Mouse (Mus musculus) lung, embryonic 16.5 days (tissue): ENCODE results near the gene Urb2. TPM values are rescaled to one million over a fixed set of nuclear protein-coding genes. Genes with fewer than 3 reads are reported as not detected.

Experiments used
- ATAC-seq: fragments of 200-750 bp; cut with Nextera tagmentation; 2 replicates; pipeline ENCODE4 v1.8.0; 2017; ENCODE audit warnings: low read depth, mild to moderate bottlenecking, moderate library complexity
- H3K27ac ChIP-seq: fragments of 300-500 bp; sonication (generic); 2 replicates; pipeline ENCODE4 v1.5.1; 2014; ENCODE audit warnings: mild to moderate bottlenecking, control low read depth, low read length
- H3K27me3 ChIP-seq: fragments of 300-500 bp; sonication (generic); 2 replicates; pipeline ENCODE4 v1.6.1; 2014; ENCODE audit warnings: low read depth, low read length, mixed read lengths; ENCODE audit not compliant: control insufficient read depth, insufficient read depth
- H3K36me3 ChIP-seq: fragments of 300-500 bp; sonication (generic); 2 replicates; pipeline ENCODE4 v1.6.1; 2014; ENCODE audit warnings: low read length; ENCODE audit not compliant: control insufficient read depth, insufficient read depth
- H3K4me1 ChIP-seq: fragments of 300-500 bp; sonication (generic); replicated peaks from 2 replicates; pipeline ENCODE4 v1.6.1; 2014; ENCODE audit warnings: low read length, mixed read lengths; ENCODE audit not compliant: control insufficient read depth, insufficient read depth
- H3K4me2 ChIP-seq: fragments of 300-500 bp; sonication (generic); 2 replicates; pipeline ENCODE4 v1.6.1; 2014; ENCODE audit warnings: low read depth, low read length, control low read depth
- H3K4me3 ChIP-seq: fragments of 300-500 bp; sonication (generic); 2 replicates; pipeline ENCODE4 v1.5.1; 2014; ENCODE audit warnings: mild to moderate bottlenecking, low read length, control low read depth
- H3K9ac ChIP-seq: fragments of 300-500 bp; sonication (generic); 2 replicates; pipeline ENCODE4 v1.6.1; 2014; ENCODE audit warnings: low read length, control low read depth
- H3K9me3 ChIP-seq: fragments of 300-500 bp; sonication (generic); 2 replicates; pipeline ENCODE4 v1.6.1; 2016; ENCODE audit warnings: low read length; ENCODE audit not compliant: control insufficient read depth
- WGBS: fragments of 180-500 bp; shearing (Covaris S2); extraction: QIAGEN DNeasy Blood & Tissue Kit; methylation state at CpG from one replicate; pipeline ENCODE4 v1.1.7; 2014; 5-methylcytosine and 5-hydroxymethylcytosine counted together
- polyA plus RNA-seq: library from polyadenylated mRNA; unstranded; fragments of >200 nt; fragmentation: Nextera tagmentation; extraction: Ambion mirVana; gene quantifications from 2 replicates; pipeline ENCODE4 v1.2.1, GENCODE M21; 2015

Gene Urb2
- 4.0 and 4.6 TPM in 2 replicates for polyA plus RNA-seq

DNA sequence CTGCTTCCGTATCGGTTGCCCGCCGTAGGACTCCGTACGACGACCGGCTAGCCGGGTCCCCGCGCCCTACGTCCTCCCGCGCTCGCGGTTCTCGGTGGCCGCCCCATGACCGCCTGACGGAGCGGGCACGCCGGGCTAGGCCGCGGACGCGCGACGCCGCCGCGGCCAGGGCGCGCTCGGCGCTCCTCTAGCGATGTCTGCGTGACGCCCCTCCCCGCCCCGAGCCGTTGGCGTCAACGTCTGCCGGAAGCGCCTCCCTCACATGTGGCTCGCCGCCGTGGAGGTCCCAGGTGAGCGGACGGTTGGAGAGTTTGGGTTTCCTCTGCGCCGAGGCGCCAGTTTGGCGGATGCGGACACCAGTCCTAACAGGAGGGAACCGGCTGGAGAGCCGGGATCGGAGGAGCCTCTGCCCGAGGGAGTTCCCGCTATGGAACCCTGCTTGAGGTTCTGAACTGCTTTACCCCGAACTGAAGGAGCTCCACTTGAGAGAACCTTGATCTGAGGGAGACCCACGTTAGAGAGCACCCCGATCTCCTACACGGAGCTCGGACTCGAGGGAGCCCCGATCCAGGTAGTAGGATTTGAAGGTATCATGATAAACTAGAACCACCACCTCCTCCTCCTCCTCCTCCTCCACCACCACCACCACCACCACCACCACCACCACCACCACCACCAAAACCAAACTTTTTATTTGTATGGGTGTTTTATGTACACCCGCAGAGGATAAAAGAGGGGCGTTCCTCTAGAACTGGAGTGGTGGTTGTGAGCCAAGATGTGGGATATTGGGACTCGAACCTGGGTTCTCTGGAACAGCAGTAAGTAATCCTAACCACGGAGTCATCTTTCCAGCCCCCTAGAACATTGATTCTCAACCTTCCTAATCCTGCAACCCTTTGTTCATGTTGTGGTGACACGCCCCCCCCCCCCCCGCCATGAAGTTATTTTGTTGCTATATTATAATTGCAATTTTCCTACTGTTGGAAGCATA lies at the start of gene Urb2, which contains the start of gene Taf5l:
Gene Urb2, plus strand, starts transcription at position 272 of the 991 bp plus-strand sequence.
Gene Taf5l, minus strand, starts transcription at position 161 of the 991 bp plus-strand sequence.
- peaks cover 15% of the 10 kb centered on the region; the same call in 1 of the 2 replicates for H3K36me3 ChIP-seq
- no peaks in the 10 kb centered on the region for H3K9me3 ChIP-seq
- under 1% methylated on average over 49 of the region's 74 CpGs for WGBS
- peaks cover 19% of the 10 kb centered on the region for H3K4me1 ChIP-seq
- peak; percentile 93 for ATAC-seq
- no peaks in the 10 kb centered on the region for H3K27me3 ChIP-seq
- H3K9ac ChIP-seq, result peak within 1 kb of the TSS; percentile 88
- peak within 1 kb of the TSS; percentile 89 for H3K4me3 ChIP-seq
- peak within 1 kb of the TSS; percentile 88 for H3K27ac ChIP-seq
- peak within 1 kb of the TSS; percentile 83 for H3K4me2 ChIP-seq

DNA sequence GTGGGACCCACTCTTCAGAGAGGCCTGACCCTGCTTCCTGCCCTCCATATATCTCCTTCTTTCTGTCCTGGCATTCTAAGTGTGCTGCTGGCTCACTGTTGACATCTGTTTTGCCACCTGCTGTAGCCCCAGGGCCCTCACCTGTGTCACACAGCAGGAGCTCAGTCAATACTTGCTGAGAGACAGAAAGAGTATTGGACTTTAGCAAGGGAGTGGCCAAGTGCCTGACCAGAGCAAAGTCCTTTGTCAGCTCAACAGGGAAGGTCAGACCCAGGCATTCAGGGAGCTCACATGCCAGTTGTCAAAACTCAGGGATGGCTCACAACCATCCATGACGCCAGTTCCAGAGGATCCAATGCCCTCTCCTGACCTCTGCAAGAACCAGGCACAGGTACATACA lies 47.8 kb upstream of the Urb2 start:
- no peaks in the 10 kb centered on the region for H3K27me3 ChIP-seq
- no peak overlapping the region for H3K4me2 ChIP-seq
- WGBS, result 62% methylated on average over 1 of the region's 1 CpGs
- H3K9me3 ChIP-seq, result no peaks in the 10 kb centered on the region
- peaks cover 7% of the 10 kb centered on the region for H3K4me1 ChIP-seq
- no peak overlapping the region for H3K4me3 ChIP-seq
- no peak for ATAC-seq
- H3K9ac ChIP-seq, result no peak overlapping the region
- H3K27ac ChIP-seq, result no peak overlapping the region
- H3K36me3 ChIP-seq, result no peaks in the 10 kb centered on the region

DNA sequence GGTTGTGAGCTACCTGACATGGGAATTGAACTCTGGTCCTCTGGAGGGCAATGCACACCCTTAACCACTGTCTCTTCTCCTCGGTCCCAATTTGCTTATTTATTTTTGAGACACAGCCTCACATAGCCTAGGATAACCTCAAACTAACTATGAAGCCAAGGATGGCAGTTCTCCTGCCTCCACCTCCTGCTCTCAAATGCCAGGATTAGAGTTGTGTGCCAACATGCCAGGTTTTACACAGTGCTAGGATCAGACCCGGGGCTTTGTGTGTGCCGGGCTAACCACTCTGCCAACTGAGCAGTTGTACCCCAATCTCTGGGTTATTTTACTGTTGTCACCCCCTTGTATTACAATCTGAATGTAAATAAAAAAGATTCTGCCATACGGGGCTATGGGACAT lies 43.8 kb upstream of the Urb2 start:
- no peak overlapping the region for H3K9ac ChIP-seq
- no peak overlapping the region for H3K27ac ChIP-seq
- H3K9me3 ChIP-seq, result no peaks in the 10 kb centered on the region
- H3K4me3 ChIP-seq, result no peak overlapping the region
- peaks cover 22% of the 10 kb centered on the region for H3K4me1 ChIP-seq
- ATAC-seq, result no peak
- WGBS, result 75% methylated on average over 4 of the region's 4 CpGs
- no peak overlapping the region for H3K4me2 ChIP-seq
- no peaks in the 10 kb centered on the region for H3K27me3 ChIP-seq
- no peaks in the 10 kb centered on the region for H3K36me3 ChIP-seq

DNA sequence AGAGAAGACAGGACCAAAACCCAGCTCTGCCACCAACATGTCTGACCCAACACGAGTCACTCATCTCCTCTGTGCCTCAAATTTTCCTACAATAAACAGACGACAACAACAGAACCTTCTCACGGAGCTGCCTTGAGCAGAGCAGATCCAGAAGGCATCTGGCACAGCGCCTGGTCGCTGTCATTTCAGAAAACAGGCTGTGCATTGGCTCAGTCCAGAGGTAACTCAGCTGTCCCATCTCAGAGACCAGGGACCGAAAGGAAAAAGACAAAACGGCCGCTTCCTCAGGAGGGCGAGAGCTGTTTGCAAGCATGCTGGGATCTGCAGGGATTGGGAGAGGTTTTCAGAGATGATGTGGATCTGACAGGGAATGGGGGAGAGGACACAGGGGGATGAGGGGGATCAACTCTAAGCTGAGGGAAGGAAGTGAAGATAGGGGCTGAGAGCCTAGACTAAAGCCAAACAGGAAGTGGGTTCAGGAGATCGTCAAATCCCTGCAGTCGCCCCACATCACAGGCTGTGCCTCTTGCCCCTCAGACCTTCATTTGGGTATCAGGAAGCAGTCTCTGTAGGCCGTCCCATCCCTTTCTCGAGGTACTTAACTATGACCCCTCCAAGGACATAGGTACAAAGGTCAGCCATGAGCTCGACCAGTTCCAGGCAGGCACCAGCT lies 43.0 kb upstream of the Urb2 start:
- peaks cover 24% of the 10 kb centered on the region for H3K4me1 ChIP-seq
- ATAC-seq, result peak; percentile 45; the same call in 1 of the 2 replicates
- H3K4me3 ChIP-seq, result peak overlapping the region; percentile 8
- H3K9me3 ChIP-seq, result no peaks in the 10 kb centered on the region
- 36% methylated on average over 14 of the region's 14 CpGs for WGBS
- H3K4me2 ChIP-seq, result peak overlapping the region; percentile 30
- no peaks in the 10 kb centered on the region for H3K27me3 ChIP-seq
- no peaks in the 10 kb centered on the region for H3K36me3 ChIP-seq
- H3K9ac ChIP-seq, result peak overlapping the region; percentile 49
- H3K27ac ChIP-seq, result peak overlapping the region; percentile 73

DNA sequence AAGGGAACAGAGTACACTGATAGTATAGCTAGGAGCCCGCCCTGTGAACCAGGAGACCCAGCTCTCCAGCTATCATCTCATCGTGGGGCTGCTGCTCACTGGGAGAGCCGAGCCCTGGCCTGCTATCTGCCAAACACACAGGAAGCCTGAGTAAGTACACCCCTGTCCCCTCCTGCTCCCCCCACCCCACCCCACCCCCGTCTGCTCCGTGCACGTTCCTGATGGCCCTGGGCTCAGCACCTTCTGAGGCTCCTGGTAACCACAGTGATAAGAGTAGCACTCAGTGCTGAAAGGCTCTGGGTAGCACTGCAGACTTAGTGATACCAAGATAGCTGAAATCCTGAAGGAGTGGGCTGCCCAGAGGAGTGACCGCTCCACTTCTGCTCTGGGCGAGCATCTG lies 42.4 kb upstream of the Urb2 start:
- H3K4me2 ChIP-seq, result peak overlapping the region; percentile 30

DNA sequence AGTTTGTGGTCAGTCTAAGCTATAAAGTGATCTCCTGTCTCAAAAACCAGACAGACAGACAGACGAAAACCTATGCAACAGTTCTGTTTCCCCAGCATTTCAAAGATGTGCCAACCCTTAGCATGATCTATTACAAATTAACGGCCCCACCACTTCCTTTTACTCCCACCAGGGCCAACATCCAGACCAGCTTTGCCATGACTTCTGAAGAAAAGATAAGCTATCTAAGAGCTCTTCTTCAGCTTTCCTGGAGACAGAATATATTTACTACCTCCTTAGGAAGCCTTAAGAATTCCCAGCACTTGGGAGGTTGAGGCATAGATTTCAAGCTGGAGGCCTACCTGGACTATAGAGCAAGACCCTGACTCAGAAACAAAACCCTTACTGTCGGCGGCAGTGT lies 41.1 kb upstream of the Urb2 start:
- no peak overlapping the region for H3K4me3 ChIP-seq
- ATAC-seq, result no peak
- peaks cover 24% of the 10 kb centered on the region for H3K4me1 ChIP-seq
- WGBS, result 74% methylated on average over 4 of the region's 4 CpGs
- H3K9me3 ChIP-seq, result no peaks in the 10 kb centered on the region
- H3K4me2 ChIP-seq, result no peak overlapping the region
- no peaks in the 10 kb centered on the region for H3K36me3 ChIP-seq
- no peaks in the 10 kb centered on the region for H3K27me3 ChIP-seq
- H3K27ac ChIP-seq, result no peak overlapping the region
- no peak overlapping the region for H3K9ac ChIP-seq

More for the DNA sequence above, 42.4 kb upstream of the Urb2 start:
- peak overlapping the region; percentile 73 for H3K27ac ChIP-seq
- H3K36me3 ChIP-seq, result no peaks in the 10 kb centered on the region
- peaks cover 24% of the 10 kb centered on the region for H3K4me1 ChIP-seq
- H3K9ac ChIP-seq, result peak overlapping the region; percentile 49; the same call in 1 of the 2 replicates
- H3K4me3 ChIP-seq, result no peak overlapping the region
- no peaks in the 10 kb centered on the region for H3K27me3 ChIP-seq
- 56% methylated on average over 8 of the region's 8 CpGs for WGBS
- H3K9me3 ChIP-seq, result no peaks in the 10 kb centered on the region
- ATAC-seq, result no peak

DNA sequence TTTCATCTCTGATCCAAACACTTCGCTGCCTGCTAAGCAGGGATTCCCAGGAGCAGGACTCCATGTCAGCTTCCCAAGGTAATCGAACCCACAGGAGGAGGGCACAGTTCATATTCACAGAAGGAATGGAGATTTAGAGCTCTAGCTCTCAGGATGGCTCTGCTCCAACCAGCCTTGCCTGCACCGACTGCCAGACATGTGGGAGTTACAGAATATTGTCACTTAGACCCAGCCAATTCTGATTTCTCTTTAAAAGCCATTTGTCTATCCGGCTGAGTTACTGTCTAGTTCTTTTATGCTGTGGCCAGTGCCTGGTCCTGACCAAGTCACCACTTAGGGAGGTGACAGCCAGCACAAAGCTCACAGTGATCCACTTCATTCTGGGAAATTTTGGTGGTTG lies 39.6 kb upstream of the Urb2 start:
- no peaks in the 10 kb centered on the region for H3K27me3 ChIP-seq
- H3K4me1 ChIP-seq, result peaks cover 24% of the 10 kb centered on the region
- WGBS, result 33% methylated on average over 4 of the region's 4 CpGs
- H3K9me3 ChIP-seq, result no peaks in the 10 kb centered on the region
- H3K4me3 ChIP-seq, result peak overlapping the region; percentile 87
- H3K4me2 ChIP-seq, result peak overlapping the region; percentile 94
- no peak overlapping the region for H3K27ac ChIP-seq
- no peak for ATAC-seq
- no peaks in the 10 kb centered on the region for H3K36me3 ChIP-seq
- no peak overlapping the region for H3K9ac ChIP-seq

DNA sequence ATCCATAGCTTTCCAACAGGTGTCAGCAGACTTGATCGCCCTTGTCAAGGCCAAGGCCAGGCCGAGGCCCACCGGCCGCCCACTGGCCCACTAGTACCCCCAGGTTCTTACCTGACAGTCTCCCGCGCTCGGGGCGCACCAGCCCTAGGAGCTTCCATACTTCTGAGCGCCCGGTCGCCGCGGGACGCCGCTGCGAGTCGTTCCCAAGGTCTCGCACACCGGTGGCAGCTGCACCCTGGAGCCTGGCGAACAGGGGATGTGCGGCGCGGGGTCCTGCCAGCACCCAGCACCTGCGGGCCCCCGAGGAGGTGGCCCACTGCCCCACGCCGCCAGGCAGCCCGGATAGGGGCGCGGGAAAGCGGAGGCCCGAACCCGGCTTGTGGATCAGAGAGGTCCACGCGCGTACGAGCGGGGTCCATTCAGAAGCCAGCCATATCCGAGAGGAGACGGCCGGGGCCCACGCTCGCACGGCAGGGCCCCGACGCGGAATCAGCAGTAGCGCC lies 39.0 kb upstream of the Urb2 start:
- Histone ChIP-seq H3K4me2 (peak overlapping the region; percentile 94), H3K4me3 (peak overlapping the region; percentile 87), H3K9ac (peak overlapping the region; percentile 89), H3K27me3 (no peaks in the 10 kb centered on the region), H3K27ac (peak overlapping the region; percentile 95; the same call in 1 of the 2 replicates), H3K9me3 (no peaks in the 10 kb centered on the region), H3K4me1 (peaks cover 24% of the 10 kb centered on the region), H3K36me3 (no peaks in the 10 kb centered on the region)
- peak; percentile 16 for ATAC-seq
- under 1% methylated on average over 48 of the region's 48 CpGs for WGBS
